Mouse (Mus musculus): Measurements from ENCODE around the gene Naa11.

Gene Naa11

GRCm38 (mm10) chr5:97392160-97392559, at the start of gene Naa11:
Gene Naa11, minus strand, starts transcription at chr5:97392379.
- DNase-seq (ENCODE audit: low spot score in 2 of 2): peak in 1 of 2 experiments; percentile 13

GRCm38 (mm10) chr5:97432512-97432911, 40.3 kb upstream of the Naa11 start:
- no peak for DNase-seq (ENCODE audit: low spot score in 2 of 2)

- no peak for DNase-seq (ENCODE audit: low spot score in 2 of 2)
Observed at GRCm38 (mm10) chr5:97429976-97430375, 37.8 kb upstream of the Naa11 start.

DNA sequence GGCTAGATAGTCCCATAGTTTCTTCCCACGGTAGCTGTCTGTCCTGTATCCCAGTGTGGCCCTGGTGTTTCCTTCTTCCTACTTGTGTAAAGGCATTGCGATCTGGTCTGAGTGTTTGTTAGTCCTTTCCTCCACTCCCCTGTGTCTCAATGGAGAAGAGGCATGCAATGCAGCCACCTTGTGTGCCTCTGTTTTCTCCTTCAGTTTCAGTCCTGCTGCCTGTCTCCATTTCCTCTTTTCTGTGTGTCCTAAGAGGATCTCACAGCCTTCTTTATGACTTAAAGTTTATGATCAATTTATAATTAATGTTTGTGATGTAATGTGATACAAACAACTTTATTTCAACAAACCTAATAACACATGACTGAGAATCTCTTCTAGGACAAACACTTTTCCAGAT, 29.5 kb upstream of the Naa11 start:
- no peak for DNase-seq (ENCODE audit: low spot score in 2 of 2)

DNA sequence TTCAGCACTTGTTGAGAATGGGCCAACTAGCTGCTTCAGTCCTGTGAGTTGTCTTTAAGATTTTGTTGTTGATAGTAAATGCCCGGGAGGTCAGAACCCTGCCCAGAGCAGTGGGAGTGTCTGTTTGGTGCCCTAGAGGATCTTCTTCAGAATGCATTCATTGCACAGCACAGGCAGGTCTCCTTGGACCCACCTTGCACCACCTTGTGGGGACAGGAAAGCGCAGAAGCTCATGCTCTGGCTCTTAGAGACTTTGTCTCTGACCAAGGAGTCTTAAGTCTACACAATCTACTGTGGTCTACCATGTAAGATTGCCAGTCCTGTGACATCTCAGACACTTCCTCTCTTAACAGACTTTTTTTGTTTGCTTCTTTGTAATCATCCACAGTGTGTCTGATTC, 25.0 kb upstream of the Naa11 start:
- DNase-seq (ENCODE audit: low spot score in 2 of 2): no peak

DNA sequence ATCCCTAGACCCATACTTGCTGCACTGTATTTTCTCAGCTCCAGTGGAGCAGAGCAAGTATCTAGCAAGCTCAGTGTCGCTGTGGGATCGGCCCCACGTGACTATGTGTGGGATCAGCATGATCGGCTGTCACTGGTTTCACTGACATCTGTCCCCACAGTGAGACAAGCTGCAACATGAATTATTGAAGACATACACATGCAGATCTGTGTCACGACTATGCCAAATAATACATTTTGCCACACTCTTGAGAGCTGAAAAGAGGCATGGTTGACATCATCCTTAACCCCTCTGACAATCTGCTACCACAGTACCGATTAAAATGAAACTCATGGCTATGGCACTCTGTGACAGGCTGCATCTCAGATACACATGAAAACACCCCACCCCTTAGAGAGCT, 23.7 kb upstream of the Naa11 start:
- DNase-seq (ENCODE audit: low spot score in 2 of 2): no peak

DNA sequence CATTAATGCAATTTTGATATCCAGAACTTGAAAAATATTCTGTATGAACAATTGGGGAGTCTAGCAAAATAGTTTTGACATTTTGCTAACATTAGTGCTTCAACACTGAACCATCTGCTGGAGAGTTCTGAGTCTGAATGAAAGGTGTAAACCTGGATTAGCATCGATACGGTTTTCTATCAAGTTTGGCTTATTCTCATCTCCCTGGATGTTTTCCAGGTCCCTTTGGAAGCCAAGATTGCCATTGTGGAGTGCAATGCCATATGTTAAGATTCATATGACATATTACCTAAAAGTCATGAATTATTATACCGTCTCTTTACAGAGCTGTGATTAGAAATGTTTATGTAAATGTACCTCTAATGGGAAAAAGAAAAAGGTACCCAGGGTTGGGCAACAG, 21.5 kb upstream of the Naa11 start:
- no peak for DNase-seq (ENCODE audit: low spot score in 2 of 2)

DNA sequence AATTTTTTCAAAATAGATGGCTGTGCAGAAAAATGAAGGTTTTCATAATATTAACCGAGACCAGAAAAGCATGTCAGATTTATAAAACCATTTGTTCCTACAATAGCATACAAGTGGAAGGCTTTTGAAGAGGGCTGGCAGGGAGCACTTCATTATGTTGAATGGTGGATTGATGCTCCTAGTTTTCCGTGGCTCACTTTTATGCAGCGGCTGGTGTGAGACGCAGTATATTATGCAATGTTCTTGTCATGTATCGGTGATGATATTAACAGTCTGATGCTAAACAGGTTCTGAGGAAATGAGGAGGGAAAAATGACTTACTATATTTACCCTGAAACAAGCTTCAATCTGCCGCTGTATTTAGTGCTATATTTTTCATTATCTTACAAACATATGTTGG, 18.0 kb upstream of the Naa11 start:
- DNase-seq (ENCODE audit: low spot score in 2 of 2): no peak

- no peak for DNase-seq (ENCODE audit: low spot score in 2 of 2)
Observed at GRCm38 (mm10) chr5:97409234-97409704, 17.1 kb upstream of the Naa11 start.

DNA sequence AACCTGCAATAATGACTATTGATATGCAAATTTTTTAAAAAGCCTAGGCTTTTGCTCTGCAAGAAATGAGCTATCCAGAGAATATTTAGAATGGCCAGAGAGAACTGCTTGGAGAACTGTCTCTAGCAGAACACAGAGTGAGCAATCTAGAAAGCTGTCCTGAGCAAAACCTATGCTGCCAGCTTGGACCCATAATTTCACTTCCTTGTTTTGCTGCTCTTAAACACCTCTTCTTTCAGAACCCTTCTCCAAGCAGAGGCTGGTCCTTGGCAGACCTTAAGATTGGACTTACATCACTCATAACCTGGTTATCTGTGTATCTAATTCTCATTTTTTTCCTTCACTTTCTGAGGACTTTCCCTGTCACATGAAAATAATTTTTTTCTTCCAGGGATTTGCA, 8.9 kb upstream of the Naa11 start:
- DNase-seq (ENCODE audit: low spot score in 2 of 2): no peak

- peak in 1 of 2 experiments; percentile 42 for DNase-seq (ENCODE audit: low spot score in 2 of 2)
Observed at GRCm38 (mm10) chr5:97397585-97397984, 5.4 kb upstream of the Naa11 start.

- no peak for DNase-seq (ENCODE audit: low spot score in 2 of 2)
Observed at GRCm38 (mm10) chr5:97387622-97388021, 4.6 kb downstream of the Naa11 start.

- DNase-seq (ENCODE audit: low spot score in 2 of 2): no peak
Observed at GRCm38 (mm10) chr5:97384399-97384798, 7.8 kb downstream of the Naa11 start.

DNA sequence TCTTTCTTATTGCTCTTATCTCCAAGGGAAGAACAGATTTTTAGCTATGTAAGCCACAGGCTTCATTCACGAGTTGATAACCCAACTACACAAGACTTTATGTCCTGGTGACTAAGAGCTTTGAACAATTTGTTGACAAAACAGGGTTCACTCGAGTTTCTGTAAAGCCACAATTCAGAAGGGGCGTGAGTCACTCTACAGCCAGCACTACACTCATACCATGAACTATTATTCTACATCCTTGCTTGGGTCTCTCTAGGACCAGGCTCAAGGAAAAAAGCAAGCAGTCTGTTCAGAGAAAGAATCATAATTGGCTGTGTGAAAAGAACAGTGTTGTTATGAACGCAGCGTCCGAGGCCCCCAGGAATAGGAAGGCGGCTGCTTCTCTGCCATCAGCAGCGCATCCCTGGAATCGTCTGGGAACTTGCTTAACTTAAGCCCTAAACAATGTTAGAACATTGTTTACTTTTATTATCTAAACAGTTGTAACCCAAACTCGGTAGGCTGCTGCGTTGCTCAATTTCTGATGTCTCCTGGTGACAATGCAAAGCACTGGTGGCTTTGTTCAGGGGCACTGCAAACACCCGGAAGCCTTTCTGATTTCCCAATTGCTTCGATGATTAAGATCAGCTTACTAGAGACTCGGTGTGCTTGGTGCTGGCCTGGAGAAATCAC, 9.5 kb downstream of the Naa11 start:
- no peak for DNase-seq (ENCODE audit: low spot score in 2 of 2)

GRCm38 (mm10) chr5:97379976-97380375, 12.2 kb downstream of the Naa11 start:
- DNase-seq (ENCODE audit: low spot score in 2 of 2): no peak

GRCm38 (mm10) chr5:97364781-97365180, 27.4 kb downstream of the Naa11 start:
- DNase-seq (ENCODE audit: low spot score in 2 of 2): no peak

- DNase-seq (ENCODE audit: low spot score in 2 of 2): no peak
Observed at GRCm38 (mm10) chr5:97364252-97364651, 27.9 kb downstream of the Naa11 start.

DNA sequence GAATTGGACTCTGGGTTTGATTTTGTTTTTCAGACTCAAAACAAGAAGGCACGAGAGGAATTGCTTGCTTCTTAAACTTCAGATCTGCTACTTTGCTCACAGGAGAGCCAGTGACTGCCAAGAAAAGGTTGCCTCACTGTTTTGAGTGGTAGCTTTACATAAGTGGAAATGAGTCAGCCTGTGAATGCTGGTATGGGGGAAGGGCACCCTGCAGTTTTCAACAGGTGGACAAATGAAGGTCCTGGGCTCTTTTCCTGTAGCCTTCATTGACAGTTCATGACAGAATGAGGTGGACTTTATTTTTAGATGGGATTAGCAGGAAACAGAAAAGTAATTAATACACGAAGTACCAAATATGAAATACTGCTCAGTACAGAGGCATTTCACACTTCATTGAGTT, 29.6 kb downstream of the Naa11 start:
- no peak for DNase-seq (ENCODE audit: low spot score in 2 of 2)

GRCm38 (mm10) chr5:97359104-97359503, 33.1 kb downstream of the Naa11 start:
- DNase-seq (ENCODE audit: low spot score in 2 of 2): no peak

DNA sequence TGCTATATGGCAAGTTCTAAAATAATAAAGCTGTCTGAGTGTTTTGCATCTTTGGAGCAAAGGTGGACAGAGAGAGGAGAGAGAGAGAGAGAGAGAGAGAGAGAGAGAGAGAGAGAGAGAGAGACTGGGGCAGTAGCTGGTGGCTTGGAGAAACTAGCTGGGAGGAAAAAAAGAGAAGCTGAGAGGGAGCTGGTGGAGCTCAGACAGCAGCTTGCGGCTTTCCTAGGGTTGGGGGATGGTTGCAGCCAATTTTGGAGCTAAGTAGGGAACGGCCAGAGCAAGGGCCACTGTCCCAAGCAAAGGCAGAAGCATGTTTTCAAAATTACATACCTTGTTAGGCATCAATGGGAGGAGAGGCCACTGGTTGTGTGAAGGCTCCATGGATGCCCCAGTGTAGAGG, 36.0 kb downstream of the Naa11 start:
- no peak for DNase-seq (ENCODE audit: low spot score in 2 of 2)

DNA sequence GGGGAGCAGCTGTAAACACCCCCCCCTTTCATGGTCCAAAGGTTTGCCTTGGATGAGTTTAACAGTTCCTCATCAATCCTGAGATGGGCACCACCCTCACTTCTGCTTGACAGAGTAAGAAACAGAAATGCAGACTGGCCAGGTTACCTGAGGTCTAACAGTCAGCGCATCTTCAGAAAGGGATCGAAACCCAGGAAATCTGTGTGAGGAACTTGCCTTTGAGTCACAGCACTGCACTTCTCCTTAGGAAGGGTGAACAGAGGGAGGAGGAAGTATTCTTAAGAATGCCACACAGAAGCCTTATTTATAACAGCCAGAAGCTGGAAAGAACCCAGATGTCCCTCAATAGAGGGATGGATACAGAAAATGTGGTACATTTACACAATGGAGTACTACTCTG, 37.0 kb downstream of the Naa11 start:
- no peak for DNase-seq (ENCODE audit: low spot score in 2 of 2)

GRCm38 (mm10) chr5:97348760-97349159, 43.4 kb downstream of the Naa11 start:
- no peak for DNase-seq (ENCODE audit: low spot score in 2 of 2)

DNA sequence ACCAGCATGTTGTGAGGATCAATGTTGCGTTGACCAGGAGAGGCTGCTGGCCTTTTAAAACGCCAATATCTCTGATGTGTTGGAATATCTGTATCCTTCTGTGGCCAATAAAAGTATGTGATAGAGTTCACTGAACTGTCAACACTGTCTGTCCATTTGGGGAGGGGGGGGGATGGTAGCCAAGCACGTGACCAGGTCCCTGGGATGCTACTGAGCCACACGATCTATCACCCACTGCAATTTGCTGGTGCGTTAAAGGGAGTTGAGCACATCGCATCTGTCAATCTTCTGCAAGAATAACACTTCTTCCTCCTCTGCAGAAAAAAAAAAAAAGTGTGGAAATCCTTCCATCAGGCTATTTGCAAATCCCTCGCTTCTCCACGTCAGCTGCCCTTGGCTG, 43.9 kb downstream of the Naa11 start:
- DNase-seq (ENCODE audit: low spot score in 2 of 2): no peak

GRCm38 (mm10) chr5:97345732-97346253, 46.4 kb downstream of the Naa11 start:
- no peak for DNase-seq (ENCODE audit: low spot score in 2 of 2)
